Mouse (Mus musculus): ENCODE data around the gene Ccdc78.

The Ccdc78 gene

GRCm38 (mm10) chr17:25833961-25834594 lies 47.7 kb downstream of the Ccdc78 start:
- no peak for DNase-seq (ENCODE audit: low spot score)

GRCm38 (mm10) chr17:25834595-25835222 lies 48.3 kb downstream of the Ccdc78 start:
- DNase-seq (ENCODE audit: low spot score), result no peak

GRCm38 (mm10) chr17:25835301-25835700 lies 48.9 kb downstream of the Ccdc78 start:
- DNase-seq (ENCODE audit: low spot score), result no peak

- no peak for DNase-seq (ENCODE audit: low spot score)
These were observed 49.4 kb downstream of the Ccdc78 start for GRCm38 (mm10) chr17:25835816-25836215.

GRCm38 (mm10) chr17:25836397-25837075 lies 50.2 kb downstream of the Ccdc78 start:
- peak; percentile 83 for DNase-seq (ENCODE audit: low spot score)

GRCm38 (mm10) chr17:25837076-25837410 lies 50.7 kb downstream of the Ccdc78 start, which contains the start of gene Rhbdl1:
Gene Rhbdl1, minus strand, starts transcription at chr17:25837295.
- DNase-seq (ENCODE audit: low spot score), result peak; percentile 84

GRCm38 (mm10) chr17:25837533-25837932 lies 51.2 kb downstream of the Ccdc78 start:
- no peak for DNase-seq (ENCODE audit: low spot score)

- no peak for DNase-seq (ENCODE audit: low spot score)
These were observed 52.5 kb downstream of the Ccdc78 start for GRCm38 (mm10) chr17:25838904-25839303.

GRCm38 (mm10) chr17:25839455-25840235 lies 53.3 kb downstream of the Ccdc78 start:
- DNase-seq (ENCODE audit: low spot score), result no peak
